Mouse (Mus musculus) kidney, postnatal 10 days (tissue): ENCODE measurements around the gene Tmem208.
"Not testable (repeated sequence)": the region's sequence is repeated elsewhere in the genome, so short reads cannot be mapped to it uniquely, and the experiment has no call there.

ENCODE experiments used
- DNase-seq: peaks from one replicate; pipeline ENCODE4 v3.0.0; 2021; ENCODE audit warnings: mixed read lengths

Tmem208 gene

GRCm38 (mm10) chr8:105326141-105326672 lies at the start of gene Tmem208, which contains the start of gene Lrrc29:
Tmem208 (plus strand) TSS chr8:105326354.
Lrrc29 (minus strand) TSS chr8:105326278.
- DNase-seq, result peak; percentile 99

GRCm38 (mm10) chr8:105278911-105279334 lies 47.2 kb upstream of the Tmem208 start:
- peak; percentile 81 for DNase-seq

GRCm38 (mm10) chr8:105280567-105280966 lies 45.6 kb upstream of the Tmem208 start:
- no peak for DNase-seq

DNA sequence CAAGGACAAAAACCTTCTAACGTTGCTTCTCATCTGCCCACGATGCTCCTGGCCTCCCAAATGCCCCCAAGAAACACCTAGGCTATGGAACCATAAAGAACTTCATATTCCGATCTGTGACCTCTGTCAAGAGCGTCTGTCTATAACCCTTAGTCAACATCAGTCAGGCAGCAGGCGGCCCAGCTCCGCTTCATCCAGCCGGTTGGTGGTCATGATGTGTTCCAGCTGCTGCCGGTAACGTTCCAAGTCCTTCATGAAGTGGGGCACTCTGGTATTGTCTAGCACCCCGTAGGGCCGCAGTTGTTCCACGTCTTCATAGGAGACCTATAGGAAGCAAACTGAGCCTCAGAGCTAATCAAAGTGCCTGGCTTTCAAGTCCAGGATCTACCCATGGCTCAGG lies 44.3 kb upstream of the Tmem208 start:
- no peak for DNase-seq

DNA sequence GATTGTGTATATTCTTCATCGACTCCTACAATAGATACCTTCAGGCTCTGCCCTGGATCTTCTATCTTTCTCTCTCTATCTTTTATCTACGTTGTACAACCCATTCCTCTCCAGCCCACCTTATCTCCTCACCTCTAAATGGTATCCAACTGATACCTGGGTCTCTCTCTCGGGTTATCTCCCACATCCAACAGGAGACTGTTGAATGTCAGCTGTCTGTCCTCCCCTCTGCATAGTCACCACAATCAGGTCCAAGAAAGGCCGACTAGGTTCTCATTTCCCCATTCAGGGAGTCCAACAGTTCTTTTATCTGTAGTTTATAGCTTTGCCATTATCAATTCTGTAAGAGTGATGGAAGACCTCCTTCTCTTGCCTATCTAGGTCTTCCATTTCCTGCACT lies 43.9 kb upstream of the Tmem208 start:
- DNase-seq, result no peak

- DNase-seq, result peak; percentile 71
Observed at GRCm38 (mm10) chr8:105283074-105283473, 43.1 kb upstream of the Tmem208 start.

DNA sequence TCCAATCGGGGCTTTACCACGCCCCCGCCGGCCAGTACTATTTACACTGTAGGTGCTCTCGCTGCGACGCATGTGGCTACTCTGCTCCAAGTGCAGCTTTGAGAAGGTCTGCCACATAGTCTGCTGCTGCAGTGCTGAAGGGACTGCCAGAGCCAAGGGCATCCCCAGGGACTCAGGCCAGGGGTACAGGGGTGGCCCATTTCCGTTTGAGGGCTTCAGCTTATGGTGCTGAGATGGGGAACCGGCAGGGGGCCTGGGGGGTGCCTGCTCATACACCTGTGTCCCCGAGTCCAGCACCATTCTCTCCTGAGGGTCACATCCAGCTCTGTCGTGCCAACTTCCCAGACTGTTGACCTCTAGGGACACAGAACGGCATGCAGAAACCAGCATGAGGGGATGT lies 40.6 kb upstream of the Tmem208 start:
- no peak for DNase-seq

- DNase-seq, result no peak
Observed at GRCm38 (mm10) chr8:105286907-105287306, 39.2 kb upstream of the Tmem208 start.

GRCm38 (mm10) chr8:105288231-105288630 lies 37.9 kb upstream of the Tmem208 start:
- DNase-seq, result no peak

- DNase-seq, result peak; percentile 96
Observed at GRCm38 (mm10) chr8:105288958-105289732, 37.0 kb upstream of the Tmem208 start.

DNA sequence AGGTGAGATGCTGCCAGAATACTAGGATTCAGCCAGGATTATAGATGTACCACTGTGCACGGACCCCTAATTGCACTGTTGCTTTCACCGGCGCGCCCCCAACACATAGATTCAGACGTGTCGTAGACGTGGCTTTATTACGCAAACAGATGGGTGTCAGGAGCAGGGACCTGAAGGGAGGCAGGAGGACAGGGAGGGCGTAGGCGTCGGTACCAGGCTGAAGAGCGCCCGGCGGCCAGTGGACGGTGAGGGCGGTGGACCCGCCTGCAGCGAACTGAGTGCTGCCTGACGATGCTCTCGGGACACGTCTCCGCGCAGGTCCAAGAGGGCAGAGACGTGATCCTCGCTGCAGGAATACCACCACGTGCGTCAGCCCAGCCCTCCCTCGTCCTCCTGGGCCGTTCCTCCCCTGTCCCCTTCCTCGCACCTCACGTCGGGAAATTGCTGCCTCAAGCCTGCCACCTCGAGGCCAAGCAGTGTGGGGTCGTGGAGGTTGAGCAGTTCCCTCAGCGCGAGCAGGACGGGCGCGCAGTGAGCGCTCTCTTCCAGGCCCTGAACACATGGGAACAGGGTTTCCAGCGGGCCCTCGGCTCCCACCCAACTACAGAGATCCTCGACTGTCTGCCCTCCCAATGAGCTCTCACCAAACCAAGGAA lies 36.2 kb upstream of the Tmem208 start, which contains the start of gene 4931428F04Rik:
4931428F04Rik (minus strand) TSS at position 60 of the 656 bp plus-strand sequence.
- DNase-seq, result peak; percentile 64

DNA sequence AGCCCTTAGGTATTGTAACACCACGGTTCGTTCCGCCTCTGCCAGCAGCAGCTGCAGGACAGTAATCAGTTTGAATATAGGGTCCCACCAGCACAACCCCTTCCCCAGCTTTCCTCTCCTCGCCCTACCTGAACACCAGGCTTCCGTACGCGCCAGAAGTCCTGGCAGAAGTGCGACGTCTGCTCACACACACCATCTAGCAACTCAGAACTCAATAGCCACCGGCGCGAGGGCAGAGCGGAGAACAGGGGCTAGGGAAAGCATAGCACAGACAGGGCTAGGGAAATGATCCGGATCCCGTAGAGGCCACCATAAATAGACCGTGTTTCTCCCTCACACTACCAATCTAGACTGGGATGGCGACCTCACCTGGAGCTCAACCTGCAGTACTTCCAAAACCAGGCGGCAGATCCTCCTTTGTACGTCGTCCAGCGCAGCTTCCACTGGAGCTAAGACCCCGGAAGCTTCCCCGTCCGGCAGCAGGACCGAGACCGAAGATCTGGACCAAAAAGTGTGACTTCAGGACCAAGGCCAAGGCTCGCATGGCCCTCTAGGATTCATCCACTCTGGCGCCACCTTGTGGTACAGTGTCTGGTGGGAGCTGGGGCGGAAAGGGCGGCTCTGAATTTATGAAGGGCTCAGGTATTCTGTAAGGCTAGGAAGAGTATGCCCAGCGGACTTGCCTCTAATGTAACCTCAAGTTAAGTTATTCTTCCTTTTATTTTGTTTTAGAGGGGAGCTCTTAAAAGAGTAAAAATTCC lies 35.4 kb upstream of the Tmem208 start:
- DNase-seq, result peak; percentile 98

- DNase-seq, result not testable (repeated sequence)
Observed at GRCm38 (mm10) chr8:105291364-105291763, 34.8 kb upstream of the Tmem208 start.

DNA sequence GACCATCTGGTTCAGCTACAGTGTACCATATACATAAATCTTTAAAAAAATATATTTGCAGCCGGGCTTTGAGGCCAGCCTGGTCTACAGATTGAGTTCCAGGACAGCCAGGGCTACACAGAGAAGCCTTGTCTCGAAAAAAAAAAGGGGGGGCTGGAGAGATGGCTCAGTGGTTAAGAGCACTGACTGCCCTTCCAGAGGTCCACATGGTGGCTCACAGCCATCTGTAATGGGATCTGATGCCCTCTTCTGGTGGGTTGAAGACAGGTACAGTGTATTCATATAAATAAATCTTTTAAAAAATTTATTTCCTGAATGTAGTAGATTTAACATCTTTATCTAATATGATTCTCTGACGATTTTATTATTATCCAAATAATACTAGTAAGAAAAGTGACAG lies 34.4 kb upstream of the Tmem208 start:
- not testable (repeated sequence) for DNase-seq

- DNase-seq, result no peak
Observed at GRCm38 (mm10) chr8:105292471-105292870, 33.7 kb upstream of the Tmem208 start.

GRCm38 (mm10) chr8:105293405-105293804 lies 32.7 kb upstream of the Tmem208 start:
- no peak for DNase-seq

DNA sequence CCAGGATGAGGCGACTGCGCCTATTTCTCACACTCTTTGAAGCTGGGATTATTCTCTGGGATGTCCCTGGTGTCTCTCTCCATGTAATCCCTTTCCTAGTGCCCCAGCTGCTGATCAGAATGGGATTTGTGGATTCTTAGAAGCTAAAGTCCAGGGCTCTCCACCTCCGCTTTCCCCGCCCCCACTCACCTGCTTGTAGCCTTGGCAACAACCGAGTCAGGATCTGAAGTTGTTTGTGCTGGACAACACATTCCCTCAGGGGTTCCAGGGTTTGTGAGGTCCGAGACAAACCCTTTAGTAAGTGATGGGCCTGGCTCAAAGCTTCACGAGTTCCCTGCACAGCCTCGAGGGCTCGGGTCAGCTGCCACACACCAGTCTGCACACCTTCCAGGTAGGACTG lies 31.4 kb upstream of the Tmem208 start:
- no peak for DNase-seq

- no peak for DNase-seq
Observed at GRCm38 (mm10) chr8:105295256-105295655, 30.9 kb upstream of the Tmem208 start.

- DNase-seq, result peak; percentile 58
Observed at GRCm38 (mm10) chr8:105295895-105296573, 30.1 kb upstream of the Tmem208 start, which contains the start of gene Exoc3l. Exoc3l (minus strand) TSS chr8:105296101.

DNA sequence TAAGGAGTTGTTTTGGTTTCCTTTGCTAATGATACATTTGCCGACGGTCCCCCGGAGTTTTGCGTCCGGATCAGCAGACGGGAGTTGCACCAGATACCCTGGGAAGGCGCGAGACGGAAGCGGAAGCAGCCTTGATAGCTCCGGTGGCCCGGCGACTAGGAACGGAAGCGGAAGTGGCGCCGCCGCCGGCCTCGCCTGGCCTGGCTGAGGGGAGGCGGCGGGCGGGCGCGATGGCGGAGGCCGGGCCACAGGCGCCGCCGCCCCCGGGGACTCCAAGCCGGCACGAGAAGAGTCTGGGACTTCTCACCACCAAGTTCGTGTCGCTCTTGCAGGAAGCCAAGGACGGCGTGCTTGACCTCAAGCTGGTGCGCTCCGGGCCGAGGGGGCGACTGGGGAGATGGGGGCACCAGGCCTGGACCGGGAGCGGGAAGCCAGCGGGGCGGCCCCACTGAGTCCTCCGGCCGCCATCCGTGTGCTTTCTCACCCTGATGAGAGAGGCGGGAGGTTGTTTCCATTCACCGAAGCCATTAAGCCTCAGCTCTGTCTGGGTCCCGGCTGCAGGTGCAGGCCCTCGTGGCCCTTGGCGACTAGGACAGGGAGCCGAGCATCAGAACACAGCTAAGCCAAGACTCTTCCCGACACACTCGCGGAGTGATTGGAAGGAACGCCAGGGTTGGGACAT lies 28.5 kb upstream of the Tmem208 start, which contains the start of gene E2f4:
E2f4 (plus strand) TSS at position 153 of the 682 bp plus-strand sequence.
- peak; percentile 96 for DNase-seq
